Mouse (Mus musculus): Measurements from ENCODE around the gene Auh.

Gene Auh

GRCm38 (mm10) chr13:52921065-52921825, 8.2 kb downstream of the Auh start:
- no peak for DNase-seq

GRCm38 (mm10) chr13:52919790-52920352, 9.6 kb downstream of the Auh start:
- no peak for DNase-seq

GRCm38 (mm10) chr13:52918333-52918732, 11.1 kb downstream of the Auh start:
- no peak for DNase-seq

- no peak for DNase-seq
Measured at GRCm38 (mm10) chr13:52914591-52915110, 14.8 kb downstream of the Auh start.

GRCm38 (mm10) chr13:52913926-52914325, 15.6 kb downstream of the Auh start:
- DNase-seq: no peak

GRCm38 (mm10) chr13:52912495-52912894, 17.0 kb downstream of the Auh start:
- DNase-seq: no peak

GRCm38 (mm10) chr13:52911259-52911658, 18.2 kb downstream of the Auh start:
- DNase-seq: no peak

GRCm38 (mm10) chr13:52906296-52906695, 23.2 kb downstream of the Auh start:
- DNase-seq: no peak

GRCm38 (mm10) chr13:52904175-52904574, 25.3 kb downstream of the Auh start:
- DNase-seq: no peak

GRCm38 (mm10) chr13:52903767-52904166, 25.7 kb downstream of the Auh start:
- DNase-seq: no peak

- no peak for DNase-seq
Measured at GRCm38 (mm10) chr13:52902517-52902916, 27.0 kb downstream of the Auh start.

- no peak for DNase-seq
Measured at GRCm38 (mm10) chr13:52899664-52900063, 29.8 kb downstream of the Auh start.

GRCm38 (mm10) chr13:52897806-52898205, 31.7 kb downstream of the Auh start:
- DNase-seq: no peak

- peak; percentile 30 for DNase-seq
Measured at GRCm38 (mm10) chr13:52892791-52893190, 36.7 kb downstream of the Auh start.

GRCm38 (mm10) chr13:52892065-52892503, 37.4 kb downstream of the Auh start:
- DNase-seq: no peak

GRCm38 (mm10) chr13:52890313-52890712, 39.2 kb downstream of the Auh start:
- DNase-seq: no peak

GRCm38 (mm10) chr13:52886779-52887178, 42.7 kb downstream of the Auh start:
- no peak for DNase-seq

- no peak for DNase-seq
Measured at GRCm38 (mm10) chr13:52883960-52884326, 45.5 kb downstream of the Auh start.

- DNase-seq: no peak
Measured at GRCm38 (mm10) chr13:52883084-52883959, 46.2 kb downstream of the Auh start.

GRCm38 (mm10) chr13:52880386-52880785, 49.1 kb downstream of the Auh start:
- no peak for DNase-seq

- DNase-seq: no peak
Measured at GRCm38 (mm10) chr13:52879918-52880317, 49.6 kb downstream of the Auh start.

- DNase-seq: no peak
Measured at GRCm38 (mm10) chr13:52879291-52879690, 50.2 kb downstream of the Auh start.

GRCm38 (mm10) chr13:52878823-52879222, 50.7 kb downstream of the Auh start:
- no peak for DNase-seq
